Mouse (Mus musculus) gastrocnemius, postnatal 25 days (tissue): ENCODE results near the gene Cd52. TPM values are rescaled to one million over a fixed set of nuclear protein-coding genes. Genes with fewer than 3 reads are reported as not detected.
A peak's percentile ranks its signal among the peaks of the same experiment; 100 is the strongest.

Experiments used
- DNase-seq: peaks from one replicate; pipeline ENCODE4 v3.0.0; 2022
- total RNA-seq, 2 experiments: library from RNA; stranded (reverse); gene quantifications; 1 replicate in 1 of 2; 2 replicates in 1 of 2; pipeline ENCODE4 v1.2.3; 2021

Cd52 gene
- total RNA-seq, 2 experiments from 2014 or later = 0.61 to 1.2 TPM

DNA sequence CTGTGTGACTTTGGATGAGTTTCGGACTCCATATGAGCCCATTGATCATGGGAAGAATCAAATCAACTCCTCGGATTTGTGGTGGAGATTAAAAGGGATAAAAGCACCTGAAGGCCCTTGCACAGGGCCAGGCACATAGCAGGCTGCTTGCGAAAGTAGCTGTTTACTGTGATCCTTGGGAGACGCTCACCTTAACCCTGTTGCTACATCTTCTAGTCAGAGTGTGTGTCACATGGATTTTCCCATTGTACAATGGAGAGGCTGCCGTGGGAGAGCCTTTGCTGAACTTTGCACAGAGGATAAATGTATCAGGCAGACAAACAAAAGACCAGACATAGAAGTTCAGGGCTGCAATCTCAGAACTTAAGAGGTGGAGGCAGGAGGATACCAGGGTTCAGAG is 43.0 kb downstream of the Cd52 start:
- no peak for DNase-seq

DNA sequence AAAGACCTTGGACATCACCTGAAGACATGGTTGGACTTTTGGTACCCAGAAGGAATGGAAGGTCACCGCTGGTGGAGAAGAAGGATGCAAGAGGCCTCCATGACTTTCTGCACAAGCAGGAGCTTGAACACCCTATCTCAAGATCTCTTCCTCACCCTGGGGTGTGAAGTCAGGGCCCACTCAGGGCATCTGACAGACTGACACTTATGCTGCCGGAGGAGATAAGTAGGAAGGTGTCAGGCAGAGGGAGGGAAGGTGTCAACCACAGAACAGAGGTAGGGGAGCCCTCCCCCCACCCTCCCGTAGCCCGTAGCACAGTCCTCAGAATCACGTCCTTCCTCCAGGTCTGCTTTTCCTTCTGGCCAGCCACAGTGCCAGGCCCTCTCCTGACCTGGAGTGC is 47.2 kb downstream of the Cd52 start:
- no peak for DNase-seq

DNA sequence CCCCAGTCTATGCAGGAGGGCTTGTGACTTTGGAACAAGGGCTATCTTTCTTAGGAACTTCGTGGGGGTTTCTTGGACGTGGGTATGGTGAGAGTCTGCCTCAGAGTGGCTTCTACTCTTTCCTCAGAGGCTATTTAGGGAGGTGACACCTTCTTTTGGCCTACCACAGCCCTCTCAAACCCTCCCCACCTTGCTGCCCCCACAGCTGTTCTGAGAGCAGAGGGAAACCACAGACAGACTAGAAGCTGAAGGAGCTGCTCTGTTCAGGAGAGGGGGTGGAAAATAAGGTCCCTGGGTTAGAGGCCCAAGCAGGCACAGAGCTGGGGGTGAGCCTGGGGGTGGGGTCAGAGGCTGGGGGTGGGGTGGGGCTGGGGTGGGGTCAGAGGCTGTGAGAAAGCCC is 51.8 kb downstream of the Cd52 start:
- DNase-seq = no peak

DNA sequence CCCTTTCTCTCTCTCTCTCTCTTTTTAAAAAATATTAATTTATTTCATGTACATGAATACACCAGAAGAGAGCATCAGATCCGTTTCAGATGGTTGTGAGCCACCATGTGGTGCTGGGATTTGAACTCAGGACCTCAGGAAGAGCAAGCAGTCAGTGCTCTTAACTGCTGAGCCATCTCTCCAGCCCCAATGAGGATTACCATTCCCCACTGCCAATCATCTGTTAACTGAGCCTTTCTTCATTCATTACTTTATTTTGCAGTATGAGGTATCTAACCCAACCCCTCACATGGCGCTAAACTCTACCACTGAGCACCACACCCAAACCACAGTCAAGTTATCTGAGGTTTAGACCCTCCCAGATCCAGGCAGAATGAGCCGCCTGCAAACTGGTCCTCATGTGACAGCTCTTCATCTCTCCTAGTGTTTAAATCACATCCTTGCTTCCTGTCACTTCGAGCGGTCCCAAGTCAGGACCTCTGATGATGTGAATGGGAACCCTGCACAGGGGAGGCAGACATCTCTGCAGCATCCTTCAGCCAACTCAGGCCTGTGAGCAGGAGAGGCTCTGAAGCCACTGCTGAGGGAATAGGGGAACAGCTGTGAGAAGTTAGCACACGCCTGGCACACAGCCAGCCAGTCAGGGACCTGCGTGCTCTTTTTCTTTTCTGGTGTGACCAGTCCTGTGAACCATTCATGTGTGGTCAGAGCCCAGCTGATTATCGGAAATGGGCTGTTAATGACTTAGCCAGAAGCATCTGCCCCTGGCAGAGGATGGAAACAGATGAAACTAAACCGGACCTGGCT is 53.4 kb downstream of the Cd52 start:
- no peak for DNase-seq

DNA sequence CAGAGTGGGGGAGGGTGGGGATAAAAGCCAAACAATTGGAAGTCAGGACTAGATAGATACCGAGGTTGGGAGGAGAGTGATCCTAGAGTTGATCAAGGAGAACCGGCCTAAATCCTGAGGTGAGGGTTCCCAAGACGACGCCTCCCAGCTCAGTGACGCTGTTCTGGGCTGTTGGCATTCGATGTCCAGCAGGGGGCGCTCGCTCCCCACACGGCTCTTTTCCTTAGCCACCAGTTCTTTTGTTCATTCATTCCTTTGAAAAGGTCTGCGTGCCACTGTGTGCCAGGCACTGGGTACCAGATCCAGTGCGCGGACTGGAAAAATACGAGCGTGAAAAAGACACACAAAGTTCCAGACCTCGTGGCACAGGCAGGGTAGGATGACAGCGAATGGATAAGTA is 58.9 kb downstream of the Cd52 start:
- peak; percentile 33 for DNase-seq

Other genes starting within 250 kb of the Cd52 start
- gene Rps6ka1, start 207.3 kb downstream of the Cd52 start, total RNA-seq = 1 to 10 TPM; 4.0 to 4.3 TPM
- 10 to 100 TPM; 47.8 to 48.9 TPM for gene Hmgn2, start 126.4 kb downstream of the Cd52 start, total RNA-seq
- gene Dhdds, start 94.2 kb downstream of the Cd52 start, total RNA-seq = 1 to 10 TPM; 9.5 TPM
- under 1 TPM; 0.24 to 0.49 TPM for gene Lin28a, start 76.2 kb downstream of the Cd52 start, total RNA-seq
- gene Zfp683, start 41.2 kb downstream of the Cd52 start, total RNA-seq = not detected
- gene Crybg2, start 34.3 kb downstream of the Cd52 start, total RNA-seq = not detected
- gene Ubxn11, start 7.5 kb upstream of the Cd52 start, total RNA-seq = 1 to 10 TPM; 1.0 to 1.3 TPM
- gene Sh3bgrl3, start 33.7 kb upstream of the Cd52 start, total RNA-seq = 10 to 100 TPM; 19.1 to 26.6 TPM
- 10 to 100 TPM; 38.9 to 63.2 TPM for gene Cep85, start 92.0 kb upstream of the Cd52 start, total RNA-seq
- gene Gm7534, start 107.9 kb upstream of the Cd52 start, total RNA-seq = not detected
- gene Catsper4, start 132.3 kb upstream of the Cd52 start, total RNA-seq = 1 to 10 TPM; 1.2 to 1.4 TPM
- gene Cnksr1, start 143.3 kb upstream of the Cd52 start, total RNA-seq = 10 to 100 TPM; 22.8 to 32.8 TPM
- gene E130218I03Rik, start 148.6 kb upstream of the Cd52 start, total RNA-seq = not detected
- 1 to 10 TPM; 3.3 to 4.4 TPM for gene Zfp593, start 150.5 kb upstream of the Cd52 start, total RNA-seq
- not detected for gene Gm30191, start 151.9 kb upstream of the Cd52 start, total RNA-seq
- 1 to 10 TPM; 3.4 TPM for gene Grrp1, start 159.0 kb upstream of the Cd52 start, total RNA-seq
- 1 to 10 TPM; 2.3 to 3.8 TPM for gene Pdik1l, start 192.8 kb upstream of the Cd52 start, total RNA-seq
- gene Trim63, start 220.0 kb upstream of the Cd52 start, total RNA-seq = 100 to 1,000 TPM; 113 to 253 TPM
- 1 to 10 TPM; 1.4 to 7.2 TPM for gene Slc30a2, start 248.1 kb upstream of the Cd52 start, total RNA-seq